8 mouse cellular contexts compared by ENCODE assay signal in genomic region chr9:58158541-58159311, GRCm38 (mm10). TPM values are rescaled to one million over a fixed set of nuclear protein-coding genes. Genes with fewer than 3 reads are reported as not detected.
DNase-seq lines count a peak whose midpoint lies in the region; ATAC-seq lines count a peak whose summit lies in the region.

No protein-coding gene starts in this region.

- H3K9me3 ChIP-seq in forebrain, embryonic 11.5 days (ENCODE audit: control insufficient read depth, low read length) = no peaks in the 10 kb centered on the region
- H3K9me3 ChIP-seq in forebrain, embryonic 13.5 days (replicated peaks) = no peaks in the 10 kb centered on the region
- H3K9me3 ChIP-seq in embryonic facial prominence, embryonic 12.5 days = no peaks in the 10 kb centered on the region
- H3K9me3 ChIP-seq in heart, embryonic 15.5 days (replicated peaks) = no peaks in the 10 kb centered on the region
- no peaks in the 10 kb centered on the region for H3K9me3 ChIP-seq in limb, embryonic 12.5 days
- no peaks in the 10 kb centered on the region for H3K9me3 ChIP-seq in neural tube, embryonic 13.5 days

- DNase-seq in forebrain, embryonic 11.5 days (ENCODE audit: low spot score) = peak; percentile 57
- no peak for DNase-seq in left cerebral cortex, adult 8-10 months (ENCODE audit: low spot score in 2 of 2)

- WGBS in forebrain, embryonic 11.5 days = 43% methylated on average over 7 of the region's 7 CpGs
- 41% methylated on average over 7 of the region's 7 CpGs for whole genome bisulfite sequencing in forebrain, embryonic 13.5 days
- WGBS in embryonic facial prominence, embryonic 12.5 days = 18% methylated on average over 7 of the region's 7 CpGs
- 25% methylated on average over 7 of the region's 7 CpGs for WGBS in heart, embryonic 15.5 days
- 9% methylated on average over 7 of the region's 7 CpGs for WGBS in limb, embryonic 12.5 days
- 49% methylated on average over 7 of the region's 7 CpGs for WGBS in neural tube, embryonic 13.5 days

- H3K27me3 ChIP-seq in forebrain, embryonic 11.5 days (ENCODE audit: control insufficient read depth, insufficient read depth, low read length) = no peaks in the 10 kb centered on the region
- H3K27me3 ChIP-seq in forebrain, embryonic 13.5 days = no peaks in the 10 kb centered on the region
- H3K27me3 ChIP-seq in embryonic facial prominence, embryonic 12.5 days = no peaks in the 10 kb centered on the region
- no peaks in the 10 kb centered on the region for H3K27me3 ChIP-seq in heart, embryonic 15.5 days
- no peaks in the 10 kb centered on the region for H3K27me3 ChIP-seq in limb, embryonic 12.5 days
- H3K27me3 ChIP-seq in neural tube, embryonic 13.5 days = peaks cover 3% of the 10 kb centered on the region; the same call in 1 of the 2 replicates

- 0 out of 2 replicates have a peak, but pooled peaks cover 3% of the 10 kb centered on the region for H3K4me1 ChIP-seq in forebrain, embryonic 11.5 days (replicated peaks; ENCODE audit: control insufficient read depth, insufficient read depth, low read length)
- H3K4me1 ChIP-seq in forebrain, embryonic 13.5 days = peaks cover 28% of the 10 kb centered on the region
- peaks cover 64% of the 10 kb centered on the region for H3K4me1 ChIP-seq in embryonic facial prominence, embryonic 12.5 days
- H3K4me1 ChIP-seq in heart, embryonic 15.5 days (replicated peaks) = peaks cover 35% of the 10 kb centered on the region
- H3K4me1 ChIP-seq in limb, embryonic 12.5 days (replicated peaks) = peaks cover 82% of the 10 kb centered on the region
- peaks cover 47% of the 10 kb centered on the region for H3K4me1 ChIP-seq in neural tube, embryonic 13.5 days (replicated peaks)

- no peak overlapping the region for H3K4me2 ChIP-seq in forebrain, embryonic 11.5 days (ENCODE audit: low read depth, low read length, severe bottlenecking)
- no peak overlapping the region for H3K4me2 ChIP-seq in forebrain, embryonic 13.5 days
- H3K4me2 ChIP-seq in embryonic facial prominence, embryonic 12.5 days (replicated peaks) = peak overlapping the region; percentile 57
- H3K4me2 ChIP-seq in heart, embryonic 15.5 days = peak overlapping the region; percentile 52
- H3K4me2 ChIP-seq in limb, embryonic 12.5 days = peak overlapping the region; percentile 80
- peak overlapping the region; percentile 44; the same call in 1 of the 2 replicates for H3K4me2 ChIP-seq in neural tube, embryonic 13.5 days

- no peak overlapping the region for H3K4me3 ChIP-seq in forebrain, embryonic 11.5 days (ENCODE audit: low read depth, low read length)
- no peak overlapping the region for H3K4me3 ChIP-seq in forebrain, embryonic 13.5 days
- H3K4me3 ChIP-seq in embryonic facial prominence, embryonic 12.5 days = peak overlapping the region; percentile 33
- peak overlapping the region; percentile 27; the same call in 1 of the 2 replicates for H3K4me3 ChIP-seq in heart, embryonic 15.5 days
- H3K4me3 ChIP-seq in limb, embryonic 12.5 days (replicated peaks) = peak overlapping the region; percentile 41
- peak overlapping the region; percentile 20 for H3K4me3 ChIP-seq in neural tube, embryonic 13.5 days

- ATAC-seq in forebrain, embryonic 11.5 days (replicated peaks; ENCODE audit: low FRiP score) = peak; percentile 65; the same call in 1 of the 2 replicates
- ATAC-seq in forebrain, embryonic 13.5 days = no peak
- peak; percentile 87 for ATAC-seq in embryonic facial prominence, embryonic 12.5 days (ENCODE audit: insufficient number of reproducible peaks, insufficient read depth, low FRiP score, low TSS enrichment)
- ATAC-seq in heart, embryonic 15.5 days (replicated peaks; ENCODE audit: insufficient number of reproducible peaks, insufficient read depth, low FRiP score, low read depth) = peak; percentile 60
- peak; percentile 95 for ATAC-seq in limb, embryonic 12.5 days (ENCODE audit: insufficient number of reproducible peaks, insufficient read depth, low FRiP score, low TSS enrichment, low read depth)
- ATAC-seq in neural tube, embryonic 13.5 days (ENCODE audit: low read depth) = 0 out of 2 replicates have a peak, but pooled peaks have one; percentile 46
- no peak for ATAC-seq in erythroid progenitor cell, adult 5-6 weeks (replicated peaks; ENCODE audit: low FRiP score, poor library complexity, severe bottlenecking)

- H3K27ac ChIP-seq in forebrain, embryonic 11.5 days (ENCODE audit: low read depth, low read length) = no peak overlapping the region
- no peak overlapping the region for H3K27ac ChIP-seq in forebrain, embryonic 13.5 days
- H3K27ac ChIP-seq in embryonic facial prominence, embryonic 12.5 days = peak overlapping the region; percentile 98
- H3K27ac ChIP-seq in heart, embryonic 15.5 days = peak overlapping the region; percentile 84
- peak overlapping the region; percentile 99 for H3K27ac ChIP-seq in limb, embryonic 12.5 days
- H3K27ac ChIP-seq in neural tube, embryonic 13.5 days (replicated peaks) = peak overlapping the region; percentile 52

- H3K36me3 ChIP-seq in forebrain, embryonic 11.5 days (ENCODE audit: control insufficient read depth, insufficient read depth, low read length) = no peaks in the 10 kb centered on the region
- H3K36me3 ChIP-seq in forebrain, embryonic 13.5 days (ENCODE audit: poor library complexity, severe bottlenecking) = no peaks in the 10 kb centered on the region
- peaks cover 4% of the 10 kb centered on the region; the same call in 1 of the 2 replicates for H3K36me3 ChIP-seq in embryonic facial prominence, embryonic 12.5 days
- H3K36me3 ChIP-seq in heart, embryonic 15.5 days = no peaks in the 10 kb centered on the region
- peaks cover 28% of the 10 kb centered on the region for H3K36me3 ChIP-seq in limb, embryonic 12.5 days
- H3K36me3 ChIP-seq in neural tube, embryonic 13.5 days = no peaks in the 10 kb centered on the region

- no peak overlapping the region for H3K9ac ChIP-seq in forebrain, embryonic 11.5 days (ENCODE audit: low read length)
- no peak overlapping the region; the same call in 1 of the 2 replicates for H3K9ac ChIP-seq in forebrain, embryonic 13.5 days
- 0 out of 2 replicates have a peak overlapping the region, but pooled peaks have one; percentile 48 for H3K9ac ChIP-seq in embryonic facial prominence, embryonic 12.5 days
- no peak overlapping the region for H3K9ac ChIP-seq in heart, embryonic 15.5 days
- H3K9ac ChIP-seq in limb, embryonic 12.5 days (replicated peaks) = peak overlapping the region; percentile 47; the same call in 1 of the 2 replicates
- H3K9ac ChIP-seq in neural tube, embryonic 13.5 days = peak overlapping the region; percentile 49; the same call in 1 of the 2 replicates

RNA-seq across cellular contexts. Expression of gene Ccdc33, which starts 40.1 kb away (rescaled TPM):
- 0.88 and 1.1 TPM in 2 replicates for polyA plus RNA-seq in forebrain, embryonic 11.5 days (2014; fragmentation: Nextera tagmentation; extraction: Ambion mirVana)
- polyA plus RNA-seq in forebrain, embryonic 13.5 days (2015; fragmentation: Nextera tagmentation; extraction: Ambion mirVana) = 1.1 and 1.8 TPM in 2 replicates
- polyA plus RNA-seq in embryonic facial prominence, embryonic 12.5 days (2016; fragmentation: Nextera tagmentation; extraction: Ambion mirVana) = 0.13 and 0.50 TPM in 2 replicates
- polyA plus RNA-seq in heart, embryonic 15.5 days (2015; fragmentation: Nextera tagmentation; extraction: Ambion mirVana) = 0.34 TPM in 1 of 2 replicates, not detected in the other
- 0.19 and 0.42 TPM in 2 replicates for polyA plus RNA-seq in limb, embryonic 12.5 days (2016; fragmentation: Nextera tagmentation; extraction: Ambion mirVana)
- 0.33 and 0.58 TPM in 2 replicates for polyA plus RNA-seq in neural tube, embryonic 13.5 days (2015; fragmentation: Nextera tagmentation; extraction: Ambion mirVana)
- total RNA-seq in erythroid progenitor cell, adult 5-6 weeks (2015; ENCODE audit: low replicate concordance) = not detected in 2 replicates
- not detected in 2 replicates for total RNA-seq in erythroid progenitor cell, adult 5-6 weeks (2017; ENCODE audit: low replicate concordance)
- 1 to 10 TPM; 1.1 to 2.3 (median 1.6) TPM for total RNA-seq in left cerebral cortex, adult 8-10 months (2022)

RNA-seq across cellular contexts. Expression of gene Islr, which starts 45.4 kb away (rescaled TPM):
- polyA plus RNA-seq in forebrain, embryonic 11.5 days (2014; fragmentation: Nextera tagmentation; extraction: Ambion mirVana) = 9.4 and 11.7 TPM in 2 replicates
- polyA plus RNA-seq in forebrain, embryonic 13.5 days (2015; fragmentation: Nextera tagmentation; extraction: Ambion mirVana) = 10.0 and 11.2 TPM in 2 replicates
- polyA plus RNA-seq in embryonic facial prominence, embryonic 12.5 days (2016; fragmentation: Nextera tagmentation; extraction: Ambion mirVana) = 88.0 and 95.6 TPM in 2 replicates
- polyA plus RNA-seq in heart, embryonic 15.5 days (2015; fragmentation: Nextera tagmentation; extraction: Ambion mirVana) = 28.4 and 49.0 TPM in 2 replicates
- 109 and 120 TPM in 2 replicates for polyA plus RNA-seq in limb, embryonic 12.5 days (2016; fragmentation: Nextera tagmentation; extraction: Ambion mirVana)
- polyA plus RNA-seq in neural tube, embryonic 13.5 days (2015; fragmentation: Nextera tagmentation; extraction: Ambion mirVana) = 53.6 and 58.2 TPM in 2 replicates
- total RNA-seq in erythroid progenitor cell, adult 5-6 weeks (2015; ENCODE audit: low replicate concordance) = 0.72 TPM in 1 of 2 replicates, not detected in the other
- 0.26 and 0.30 TPM in 2 replicates for total RNA-seq in erythroid progenitor cell, adult 5-6 weeks (2017; ENCODE audit: low replicate concordance)
- total RNA-seq in left cerebral cortex, adult 8-10 months (2022) = 10 to 100 TPM; 14.8 to 23.4 (median 18.9) TPM

RNA-seq across cellular contexts. Expression of gene Islr2, which starts 45.4 kb away (rescaled TPM):
- 18.1 and 21.1 TPM in 2 replicates for polyA plus RNA-seq in forebrain, embryonic 11.5 days (2014; fragmentation: Nextera tagmentation; extraction: Ambion mirVana)
- polyA plus RNA-seq in forebrain, embryonic 13.5 days (2015; fragmentation: Nextera tagmentation; extraction: Ambion mirVana) = 50.1 and 56.9 TPM in 2 replicates
- 5.3 and 7.3 TPM in 2 replicates for polyA plus RNA-seq in embryonic facial prominence, embryonic 12.5 days (2016; fragmentation: Nextera tagmentation; extraction: Ambion mirVana)
- polyA plus RNA-seq in heart, embryonic 15.5 days (2015; fragmentation: Nextera tagmentation; extraction: Ambion mirVana) = 0.20 TPM in 1 of 2 replicates, not detected in the other
- 1.4 and 1.8 TPM in 2 replicates for polyA plus RNA-seq in limb, embryonic 12.5 days (2016; fragmentation: Nextera tagmentation; extraction: Ambion mirVana)
- 19.8 and 22.3 TPM in 2 replicates for polyA plus RNA-seq in neural tube, embryonic 13.5 days (2015; fragmentation: Nextera tagmentation; extraction: Ambion mirVana)
- 0.42 TPM in 1 of 2 replicates, not detected in the other for total RNA-seq in erythroid progenitor cell, adult 5-6 weeks (2015; ENCODE audit: low replicate concordance)
- 0.23 TPM in 1 of 2 replicates, not detected in the other for total RNA-seq in erythroid progenitor cell, adult 5-6 weeks (2017; ENCODE audit: low replicate concordance)
- total RNA-seq in left cerebral cortex, adult 8-10 months (2022) = 10 to 100 TPM; 63.9 to 73.8 (median 69.4) TPM

Comparison
In these comparisons a context has a peak if more than half of its experiments do, and no peak if none do; other contexts are left out.
1. ATAC-seq: peak in forebrain, embryonic 11.5 days (single experiment), embryonic facial prominence, embryonic 12.5 days (single experiment), heart, embryonic 15.5 days (single experiment), limb, embryonic 12.5 days (single experiment) and neural tube, embryonic 13.5 days (single experiment); none in forebrain, embryonic 13.5 days (single experiment) and erythroid progenitor cell, adult 5-6 weeks (single experiment).
2. H3K27ac ChIP-seq: peak in embryonic facial prominence, embryonic 12.5 days (single experiment), heart, embryonic 15.5 days (single experiment), limb, embryonic 12.5 days (single experiment) and neural tube, embryonic 13.5 days (single experiment); none in forebrain, embryonic 11.5 days (single experiment) and forebrain, embryonic 13.5 days (single experiment).
3. H3K4me2 ChIP-seq: peak in embryonic facial prominence, embryonic 12.5 days (single experiment), heart, embryonic 15.5 days (single experiment), limb, embryonic 12.5 days (single experiment) and neural tube, embryonic 13.5 days (single experiment); none in forebrain, embryonic 11.5 days (single experiment) and forebrain, embryonic 13.5 days (single experiment).
4. H3K4me3 ChIP-seq: peak in embryonic facial prominence, embryonic 12.5 days (single experiment), heart, embryonic 15.5 days (single experiment), limb, embryonic 12.5 days (single experiment) and neural tube, embryonic 13.5 days (single experiment); none in forebrain, embryonic 11.5 days (single experiment) and forebrain, embryonic 13.5 days (single experiment).
5. H3K9ac ChIP-seq: peak in embryonic facial prominence, embryonic 12.5 days (single experiment), limb, embryonic 12.5 days (single experiment) and neural tube, embryonic 13.5 days (single experiment); none in forebrain, embryonic 11.5 days (single experiment), forebrain, embryonic 13.5 days (single experiment) and heart, embryonic 15.5 days (single experiment).